Mouse (Mus musculus) natural killer cell, adult 2 months (primary cell): Measurements from ENCODE around the gene Kif5c.

Experiments used
- DNase-seq, 2 experiments: peaks; one replicate each; pipeline ENCODE4 v3.0.0; 2022; ENCODE audit warnings: low spot score in 2 of 2

The Kif5c gene

DNA sequence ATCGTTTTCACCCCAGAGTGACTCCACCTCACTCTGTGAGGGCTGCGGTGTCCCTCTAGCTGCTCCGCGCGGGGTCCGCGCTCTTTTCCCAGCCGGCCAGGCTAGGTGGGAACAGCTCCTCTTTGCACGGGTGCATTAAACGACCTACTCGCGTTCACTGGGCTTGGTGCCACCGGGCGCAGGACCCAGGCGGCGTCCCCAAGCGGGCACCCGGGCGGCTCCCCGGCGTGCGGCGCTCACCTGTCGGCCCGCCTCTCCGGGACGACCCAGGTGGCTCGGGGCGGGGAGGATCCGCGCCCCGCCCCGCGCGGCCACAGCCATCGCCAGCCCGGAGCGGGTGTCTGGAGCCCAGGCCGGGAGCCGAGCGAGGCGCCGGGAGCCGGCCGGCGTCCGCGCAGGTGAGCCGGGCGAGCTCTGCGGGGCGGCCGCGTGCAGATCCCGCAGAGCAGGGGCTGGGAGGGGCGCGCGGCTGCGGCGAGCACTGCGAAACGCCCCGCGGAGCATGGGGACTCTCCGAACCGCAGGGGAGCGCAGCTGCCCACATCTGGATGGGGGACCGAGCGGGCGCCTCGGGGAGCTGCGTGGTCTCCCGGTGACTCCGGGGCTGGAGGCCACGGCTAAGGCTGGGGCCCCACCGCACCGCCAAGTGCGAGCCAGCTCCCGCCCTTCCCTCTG lies 168.4 kb downstream of the Kif5c start, which contains the start of gene Lypd6b:
Gene Lypd6b (plus strand): TSS at position 313 of the 675 bp plus-strand sequence.
- DNase-seq: no peak

DNA sequence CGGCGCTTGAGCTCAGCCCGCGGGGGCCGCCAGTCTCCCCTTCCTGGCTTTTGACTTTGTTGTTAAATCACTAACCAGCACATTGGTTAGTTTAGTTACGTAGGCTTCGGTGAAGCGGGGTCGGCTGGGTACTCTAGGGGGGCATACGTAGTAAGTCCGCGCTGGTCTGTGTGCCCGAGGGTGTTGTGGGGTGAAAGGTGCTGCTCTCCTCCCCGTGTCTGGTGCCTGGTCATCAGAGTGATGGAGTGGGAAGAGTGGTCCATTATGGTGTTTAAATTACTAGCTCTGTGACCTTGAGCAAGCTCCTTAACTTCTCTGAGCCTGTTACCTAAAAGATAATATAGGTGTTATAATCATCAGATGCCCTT lies 168.9 kb downstream of the Kif5c start:
- no peak for DNase-seq

DNA sequence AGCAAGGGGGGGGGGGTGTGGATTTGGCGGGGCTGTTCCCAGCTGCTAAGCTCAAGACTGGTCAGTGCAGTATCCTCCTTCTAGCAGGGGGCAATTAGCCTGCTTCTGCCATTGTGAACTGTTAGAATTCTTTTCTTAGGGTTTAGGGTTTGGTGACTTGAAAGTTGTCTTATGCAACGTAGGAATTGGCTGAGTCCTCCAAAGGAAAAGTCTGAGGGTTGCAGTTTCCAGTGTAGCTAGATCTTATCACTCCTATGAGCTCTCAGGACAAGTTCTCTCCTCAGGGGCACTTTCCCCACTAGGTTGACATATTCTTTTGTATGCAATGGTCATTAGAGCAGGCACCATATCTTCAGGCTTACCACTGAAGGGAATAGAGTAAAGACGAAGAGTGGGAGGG lies 169.5 kb downstream of the Kif5c start:
- DNase-seq: no peak

DNA sequence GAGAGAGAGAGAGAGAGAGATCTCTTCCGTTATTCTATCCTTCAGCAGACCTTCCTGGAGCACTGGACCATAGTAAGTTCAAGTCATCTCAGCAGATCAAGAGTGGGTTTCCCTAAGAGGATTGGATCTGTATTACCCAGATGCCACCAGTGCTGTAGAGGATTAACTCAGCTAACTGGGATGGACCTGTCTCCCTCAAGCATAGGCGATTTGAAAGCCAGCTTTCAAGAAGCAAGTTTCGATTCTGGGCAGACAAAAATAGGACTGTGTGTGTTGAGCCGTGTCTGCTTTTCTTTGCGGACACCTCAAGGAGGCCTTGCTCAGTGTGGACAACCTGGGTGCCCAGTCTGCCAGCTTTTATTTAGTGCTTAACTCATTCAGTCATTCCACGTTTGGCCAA lies 170.0 kb downstream of the Kif5c start:
- DNase-seq: no peak

DNA sequence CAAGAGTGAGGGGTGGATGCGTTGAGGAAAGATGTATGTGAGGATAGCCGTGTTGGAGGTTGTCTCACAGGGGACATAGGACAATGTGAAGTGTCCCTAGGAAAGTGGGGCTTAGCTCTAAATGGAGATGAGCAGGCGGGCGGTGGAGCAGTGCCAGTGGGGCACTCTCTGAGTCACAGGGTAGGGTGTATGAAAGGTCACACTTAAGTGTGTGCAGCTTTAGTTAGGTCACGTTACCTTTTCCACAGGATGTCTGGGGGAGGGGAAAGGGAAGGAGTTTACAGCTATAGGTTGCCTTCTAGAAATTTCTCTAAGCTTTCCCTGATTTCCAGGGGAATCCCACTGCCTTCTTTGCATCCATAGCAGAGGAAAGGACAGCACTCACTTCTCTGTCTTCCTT lies 170.4 kb downstream of the Kif5c start:
- DNase-seq: no peak

DNA sequence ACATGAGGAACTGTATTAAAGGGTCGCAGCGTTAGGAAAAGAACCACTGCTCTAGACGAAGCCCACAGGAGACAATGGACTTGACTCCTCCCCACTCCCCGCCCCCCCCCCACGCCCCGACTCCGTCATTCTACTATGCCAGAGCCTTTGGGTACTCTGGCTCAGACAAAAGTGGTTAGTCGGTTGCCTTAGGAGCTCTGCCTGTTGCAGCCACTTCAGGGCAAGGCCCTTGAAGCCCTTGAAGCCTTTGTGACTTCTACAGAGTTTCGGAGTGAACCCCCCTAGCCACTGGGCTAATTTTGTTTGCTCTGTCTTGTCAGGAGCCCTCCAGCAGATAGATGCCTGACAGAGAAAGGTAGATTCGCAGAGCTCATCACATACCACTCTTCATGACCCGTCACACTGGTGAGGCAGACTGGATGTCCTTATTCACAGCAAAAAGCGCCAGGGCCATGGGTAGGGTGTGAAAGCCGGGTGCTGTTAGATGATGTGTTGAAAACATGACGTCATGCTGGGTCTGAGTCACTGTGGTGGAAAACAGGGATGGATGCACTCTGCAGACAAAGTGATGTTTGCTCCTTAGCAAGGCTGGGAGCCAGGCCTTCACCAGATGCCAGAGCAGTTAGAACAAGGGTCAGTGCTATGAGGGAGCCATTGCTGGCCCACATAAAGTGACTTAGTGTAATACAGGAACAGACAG lies 178.5 kb downstream of the Kif5c start:
- DNase-seq: no peak

DNA sequence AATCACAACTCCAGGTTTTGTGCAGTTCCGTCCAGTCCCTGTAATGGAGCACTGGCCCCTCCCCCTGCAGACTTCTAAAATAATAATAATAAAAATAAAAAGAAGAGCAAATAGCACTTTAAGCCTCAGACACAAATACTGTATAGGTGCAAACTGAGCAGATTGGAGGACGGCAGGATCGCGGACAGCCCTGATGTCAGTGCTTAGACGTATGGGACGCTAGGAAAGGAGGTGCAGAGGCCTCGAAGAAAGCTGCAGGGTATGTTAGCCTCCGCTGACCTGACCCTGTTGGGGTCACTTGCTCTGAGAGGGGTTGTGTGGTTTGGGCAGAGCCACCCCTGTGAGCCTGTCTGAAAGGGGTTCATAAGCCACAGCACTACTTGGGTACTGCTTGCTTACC lies 185.3 kb downstream of the Kif5c start:
- DNase-seq: no peak

DNA sequence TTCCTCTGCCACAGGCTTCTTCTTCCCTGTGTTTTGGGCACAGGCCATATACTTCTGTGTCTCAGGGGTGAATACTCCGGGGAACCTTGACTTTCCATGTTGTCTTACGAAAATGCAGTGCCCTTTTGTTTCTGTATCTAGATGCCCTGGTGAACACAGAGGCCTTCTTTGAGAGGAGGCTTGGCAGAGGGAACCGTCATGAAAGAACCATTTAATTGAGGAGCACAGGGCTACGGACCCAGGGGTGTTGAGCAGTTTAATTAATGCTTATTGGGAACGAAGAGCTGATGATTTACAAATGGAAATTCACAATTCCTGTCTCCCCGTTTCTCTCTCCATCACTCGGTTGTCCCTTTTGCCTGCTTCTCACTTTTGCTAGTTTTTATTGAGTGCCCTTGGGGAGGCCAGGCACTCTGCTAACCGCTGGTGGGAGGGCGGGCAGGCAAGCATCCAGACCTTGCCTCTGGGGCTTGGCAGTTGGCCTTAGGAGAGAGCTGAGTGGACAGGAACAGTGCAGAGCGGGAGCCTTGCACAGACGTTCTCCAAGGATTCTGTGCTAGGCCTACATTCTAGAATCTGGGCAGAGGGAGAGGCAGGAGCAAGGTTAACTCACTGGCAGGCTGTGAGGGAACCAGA lies 186.8 kb downstream of the Kif5c start:
- no peak for DNase-seq

DNA sequence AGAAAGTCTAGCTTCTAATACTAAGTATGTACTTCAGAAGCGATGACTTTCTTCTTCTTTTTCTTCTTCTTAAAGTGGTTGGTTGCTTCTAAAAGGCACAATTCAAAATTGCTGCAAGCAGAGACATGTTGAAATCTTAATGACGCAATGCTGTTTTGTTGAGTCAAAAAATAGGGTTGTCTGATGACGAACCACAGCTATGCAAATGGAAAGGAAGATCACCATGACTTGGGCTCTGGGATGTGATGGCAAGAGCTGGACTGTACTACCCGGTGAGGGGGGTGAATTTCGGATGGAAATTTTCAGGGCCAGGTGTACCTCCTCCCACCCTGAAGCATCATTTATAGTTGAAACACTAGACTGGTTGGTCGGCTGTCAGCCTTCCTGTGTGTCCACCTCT lies 190.4 kb downstream of the Kif5c start:
- DNase-seq: no peak

DNA sequence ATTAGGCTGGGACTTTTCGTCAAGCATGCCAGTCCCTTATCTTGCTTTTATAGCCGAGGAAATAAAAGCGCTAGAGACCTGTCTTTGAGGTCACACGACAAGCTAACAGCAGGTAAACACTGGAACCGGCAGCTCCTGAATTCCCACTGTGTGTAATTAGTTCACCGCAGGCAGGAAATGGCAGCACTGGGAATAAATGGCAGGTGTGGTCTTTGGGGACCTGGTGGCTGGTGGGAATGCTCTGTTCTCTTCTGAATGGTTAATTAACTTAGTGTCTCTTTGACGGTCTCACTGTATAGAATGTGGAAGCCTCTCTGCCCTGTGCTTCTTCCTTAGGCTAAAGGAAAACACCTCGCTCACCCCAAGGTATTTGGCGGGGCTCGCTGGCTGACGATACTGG lies 192.3 kb downstream of the Kif5c start:
- no peak for DNase-seq

DNA sequence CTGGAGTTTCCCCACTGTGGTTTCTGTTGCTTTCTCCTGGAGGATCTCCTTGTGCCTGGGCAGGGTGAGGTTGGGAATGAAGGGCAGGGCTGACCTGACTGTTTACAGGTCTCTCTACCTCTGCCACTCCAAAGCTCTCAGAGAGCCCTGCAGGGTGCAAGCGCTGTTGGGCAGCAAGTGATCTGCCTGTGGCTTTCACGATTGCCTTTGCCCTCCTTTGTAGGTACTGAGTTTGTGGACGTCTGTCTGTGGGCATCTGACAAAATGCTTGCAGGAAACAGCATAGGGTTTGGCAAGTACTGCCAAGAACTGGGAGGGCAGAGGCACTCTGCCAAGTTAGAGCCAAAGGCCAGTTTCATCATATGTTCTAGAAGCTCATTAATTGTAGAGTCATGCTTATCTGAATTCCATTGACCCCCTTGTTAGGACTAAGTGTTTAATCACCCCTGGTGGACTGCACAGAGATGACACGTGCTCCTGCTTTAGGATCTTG lies 192.8 kb downstream of the Kif5c start:
- DNase-seq: no peak

DNA sequence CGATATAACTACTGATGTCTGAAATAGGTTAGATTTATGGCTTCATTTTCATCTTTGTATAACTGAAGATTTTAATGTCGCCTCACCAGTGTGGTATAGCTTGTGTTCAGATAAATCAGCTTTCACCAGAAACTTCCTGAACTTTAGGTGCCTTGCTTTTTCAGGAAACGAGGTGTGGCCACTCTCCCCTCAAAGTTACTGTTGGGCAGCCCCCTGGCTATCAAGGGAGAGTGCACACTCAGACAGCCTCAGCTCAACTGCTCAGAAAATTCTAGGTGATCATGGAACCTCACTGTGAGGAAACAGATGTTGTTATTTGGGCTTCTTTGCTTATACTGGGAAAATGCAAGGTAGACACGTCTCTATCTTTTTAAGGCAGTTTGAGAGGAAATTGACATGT lies 194.1 kb downstream of the Kif5c start:
- no peak for DNase-seq

DNA sequence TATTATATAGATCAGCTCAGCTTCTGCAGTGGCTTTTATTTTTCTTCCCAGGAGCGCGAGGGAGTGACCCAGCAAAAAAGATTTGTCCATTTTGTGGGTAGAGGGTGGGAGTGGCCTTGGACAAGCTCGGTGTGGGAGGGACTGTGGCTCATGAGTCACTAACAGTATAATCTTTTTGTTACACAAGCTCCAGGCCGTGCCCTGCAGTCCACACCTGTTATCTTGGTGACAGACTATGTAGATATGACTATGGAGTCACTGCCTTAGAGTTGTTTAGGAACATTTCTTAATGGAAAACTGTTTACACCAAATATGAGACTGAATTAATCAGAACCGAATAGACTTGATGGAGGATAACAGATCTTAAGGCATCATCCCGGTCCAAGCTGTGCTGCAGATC lies 194.9 kb downstream of the Kif5c start:
- peak in 1 of 2 experiments; percentile 9 for DNase-seq

DNA sequence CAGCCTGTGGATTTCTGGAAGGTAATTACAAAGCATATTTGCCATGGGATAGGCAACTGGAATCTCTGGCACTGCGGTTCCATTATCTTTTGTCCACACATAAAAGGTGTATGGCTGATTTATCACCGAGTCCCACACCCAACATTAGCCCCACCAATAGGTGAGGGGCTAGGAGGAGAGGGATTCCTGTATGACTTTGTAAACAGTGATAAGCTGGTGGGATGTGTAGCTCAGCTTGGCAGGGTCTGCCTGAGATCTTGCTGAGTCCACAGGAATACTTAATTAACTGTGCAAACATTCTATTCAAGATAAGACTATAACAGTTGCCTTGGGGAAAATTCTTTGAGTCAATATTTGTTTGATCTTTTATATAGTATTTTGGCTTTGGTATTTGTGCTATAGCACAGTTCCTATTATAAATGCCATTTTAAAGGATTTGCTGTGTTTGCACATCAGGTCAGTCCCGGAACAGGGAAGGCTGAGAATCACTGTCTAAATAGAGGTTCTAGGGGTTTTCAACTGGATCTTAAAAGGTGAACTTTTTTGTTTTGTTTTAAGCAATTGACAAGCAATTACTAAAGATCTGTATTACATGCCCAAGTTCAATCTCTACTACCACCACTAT lies 196.7 kb downstream of the Kif5c start:
- no peak for DNase-seq

DNA sequence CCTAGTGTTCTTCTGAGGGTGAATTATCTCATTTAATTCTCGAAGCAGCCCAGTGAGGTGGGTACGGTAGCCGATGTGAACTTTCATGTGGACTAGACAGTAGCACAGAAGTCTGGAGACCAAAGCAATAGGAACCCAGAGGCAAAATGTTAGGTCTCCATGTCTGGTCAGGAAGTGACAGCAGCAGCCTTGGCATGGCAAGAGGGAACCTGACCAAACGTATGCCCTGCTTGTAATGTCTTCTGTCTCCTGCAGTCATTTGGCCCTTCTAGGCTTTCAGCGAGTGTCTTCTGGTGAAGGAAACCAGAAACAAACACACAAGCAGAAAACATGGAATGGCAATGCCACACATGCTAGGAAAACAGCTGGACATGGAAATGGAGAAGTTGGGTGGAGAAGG lies 197.5 kb downstream of the Kif5c start:
- no peak for DNase-seq

DNA sequence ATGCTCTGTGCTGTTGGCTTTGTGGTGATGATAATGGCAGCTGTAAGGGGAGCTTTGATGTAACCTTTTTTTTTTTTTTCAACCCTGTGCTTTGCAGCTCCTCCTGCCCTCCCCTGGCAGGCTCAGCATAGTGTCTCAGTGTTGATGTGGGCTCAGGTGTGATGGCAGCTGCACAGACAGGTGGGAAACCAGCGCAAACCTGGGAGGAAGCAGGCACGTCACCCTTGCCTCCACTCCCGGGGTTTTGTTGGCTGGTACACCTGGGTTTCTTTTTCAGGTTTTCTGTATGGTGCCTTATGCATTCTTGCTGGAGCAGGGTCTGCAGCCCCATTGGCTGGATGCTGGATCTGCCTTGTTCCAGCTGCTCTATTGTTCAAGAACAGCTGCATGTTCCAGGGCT lies 198.1 kb downstream of the Kif5c start:
- no peak for DNase-seq

DNA sequence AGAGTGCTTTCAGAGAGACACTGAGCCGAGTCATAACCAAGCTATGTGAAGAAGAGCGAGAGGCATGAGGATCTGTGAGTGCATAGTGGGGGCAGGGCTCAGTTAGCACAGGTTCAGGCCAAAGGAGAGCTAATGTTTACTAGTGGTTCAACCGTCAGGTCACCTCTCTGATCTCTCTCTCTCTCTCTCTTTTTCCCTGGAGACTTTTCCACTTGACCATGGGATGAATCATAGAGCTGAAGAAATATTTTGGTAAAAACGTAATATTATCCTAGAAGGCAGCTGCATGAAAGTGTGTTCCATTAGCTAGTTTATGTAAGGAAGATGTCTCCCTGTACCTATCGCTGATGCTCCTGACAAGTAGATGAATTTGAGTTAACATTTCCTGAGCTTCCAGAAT lies 199.0 kb downstream of the Kif5c start:
- DNase-seq: no peak

DNA sequence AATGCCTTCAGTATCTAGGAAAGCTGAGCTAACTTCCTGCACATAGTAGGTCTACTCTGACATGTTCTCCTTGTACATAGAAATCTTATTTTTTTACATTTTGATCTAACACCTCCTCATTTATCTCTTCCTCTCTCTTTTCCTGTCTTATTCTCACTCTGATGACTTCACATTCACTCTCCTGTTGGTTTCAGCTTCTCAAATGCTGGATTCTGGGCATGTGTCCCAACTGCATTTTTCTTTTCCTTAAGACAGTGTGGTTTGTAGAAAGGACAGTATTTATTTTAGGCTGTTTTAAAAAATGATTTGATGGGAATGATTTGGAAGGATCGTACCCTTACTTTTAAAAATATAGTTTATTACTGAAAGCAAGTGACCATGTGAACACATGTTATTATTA lies 203.2 kb downstream of the Kif5c start:
- no peak for DNase-seq
